Mouse (Mus musculus) testis, postnatal 14 days (tissue): ENCODE measurements around the gene Fam210b.
"Not testable (repeated sequence)": the region's sequence is repeated elsewhere in the genome, so short reads cannot be mapped to it uniquely, and the experiment has no call there.

Source experiments
- DNase-seq: peaks from one replicate; pipeline ENCODE4 v3.0.0; 2021; ENCODE audit warnings: low spot score

Gene Fam210b

DNA sequence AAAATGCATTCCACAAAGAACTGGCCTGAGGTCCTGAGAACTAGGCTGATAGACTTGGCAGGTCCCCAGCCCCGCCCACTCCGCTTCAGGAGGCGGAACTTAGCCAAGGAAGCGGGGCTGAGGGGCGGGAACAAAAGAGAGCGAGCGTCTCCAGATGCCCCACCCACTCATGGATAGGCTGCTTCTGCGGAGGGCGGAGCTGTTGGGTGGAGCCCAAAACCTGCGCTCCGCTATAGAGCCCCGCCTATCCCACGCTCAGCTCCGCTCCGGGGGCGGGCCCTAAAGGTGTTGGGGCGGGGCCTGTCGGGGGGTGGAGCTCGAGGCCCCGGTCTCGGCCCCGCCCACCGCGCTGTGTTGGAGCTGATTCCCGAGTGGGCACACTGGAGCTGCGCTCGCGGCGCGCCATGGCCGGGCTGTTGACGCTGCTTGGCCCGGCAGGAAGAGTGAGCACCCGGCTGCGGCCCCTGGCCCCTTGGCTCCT lies at the start of gene Fam210b:
Gene Fam210b, plus strand, starts transcription at position 308 of the 481 bp plus-strand sequence.
- peak; percentile 96 for DNase-seq

DNA sequence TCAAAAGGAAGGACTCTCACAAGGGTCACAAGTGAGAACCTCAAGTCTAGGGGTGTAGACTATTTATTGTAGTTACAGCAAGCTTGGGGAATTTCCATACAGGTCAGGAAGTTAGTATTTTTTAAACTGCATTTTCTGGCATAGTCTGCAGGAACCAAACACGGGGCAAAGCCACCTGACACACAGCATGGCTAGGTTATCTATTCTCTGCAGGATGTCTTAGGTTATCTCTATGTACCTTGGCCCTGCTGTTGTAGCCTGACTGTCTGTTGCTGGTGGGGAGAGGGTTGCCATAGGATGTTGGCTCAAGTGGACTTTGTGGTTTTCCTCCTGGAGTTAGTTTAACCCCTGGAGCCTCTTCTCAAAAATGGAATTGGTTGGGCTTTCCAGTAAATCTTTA lies 47.3 kb upstream of the Fam210b start:
- DNase-seq: no peak

DNA sequence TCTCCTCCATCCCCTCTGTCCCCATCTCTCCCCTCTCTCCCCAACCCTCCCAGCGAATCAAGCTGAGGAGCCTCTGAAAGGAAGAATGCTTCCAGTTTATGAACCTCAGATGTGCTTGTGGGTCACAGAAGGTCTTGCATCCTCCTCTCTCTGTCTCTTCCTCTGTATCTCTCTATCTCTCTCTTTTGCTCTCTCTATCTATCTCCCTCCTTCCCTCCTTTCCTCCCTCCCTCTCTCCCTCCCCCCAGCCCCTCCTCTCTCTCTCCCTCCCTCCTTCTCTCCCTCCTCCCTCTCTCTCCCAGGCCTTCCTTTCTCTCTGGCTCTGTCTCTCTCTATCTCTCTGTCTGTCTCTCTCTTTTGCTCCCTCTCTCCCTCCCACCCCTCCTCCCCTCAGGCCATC lies 46.8 kb upstream of the Fam210b start:
- DNase-seq: no peak

DNA sequence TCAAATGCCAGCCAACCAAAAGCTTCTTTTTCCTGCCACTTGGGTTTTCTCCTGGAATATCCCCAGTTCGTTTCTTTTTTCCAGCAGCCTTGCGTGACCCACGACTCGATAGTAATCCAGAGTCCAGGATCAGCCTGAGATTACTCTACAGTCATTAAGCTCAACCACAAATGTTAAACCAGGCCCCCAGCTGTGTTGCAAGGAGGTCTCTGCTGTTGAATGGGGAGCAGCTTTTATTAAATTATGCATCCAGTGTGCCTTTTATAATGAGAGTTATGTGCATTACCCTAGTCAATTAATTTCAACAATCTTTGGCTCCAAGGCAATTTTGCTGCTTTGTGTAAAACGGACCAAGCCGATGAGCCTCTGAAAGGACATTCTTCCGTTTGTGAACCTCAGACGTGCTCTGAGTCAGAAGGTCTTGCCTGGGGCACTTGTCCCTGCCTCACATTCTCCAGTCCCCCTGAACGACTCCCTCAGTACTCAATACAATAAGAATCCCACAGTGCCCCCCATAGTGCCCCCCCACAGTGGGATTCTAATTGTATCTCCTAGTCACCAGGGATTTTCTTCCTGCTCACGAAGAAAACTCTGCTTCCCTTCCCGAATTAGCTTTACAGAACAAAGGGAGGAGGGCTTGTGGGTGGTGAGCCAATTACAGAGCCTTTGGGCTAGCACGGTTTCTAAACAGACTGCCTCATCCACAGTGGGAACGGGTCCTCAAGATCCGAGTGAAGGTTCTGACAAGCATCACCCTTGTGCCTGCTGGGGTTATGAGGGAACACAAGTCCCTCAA lies 46.0 kb upstream of the Fam210b start:
- no peak for DNase-seq

DNA sequence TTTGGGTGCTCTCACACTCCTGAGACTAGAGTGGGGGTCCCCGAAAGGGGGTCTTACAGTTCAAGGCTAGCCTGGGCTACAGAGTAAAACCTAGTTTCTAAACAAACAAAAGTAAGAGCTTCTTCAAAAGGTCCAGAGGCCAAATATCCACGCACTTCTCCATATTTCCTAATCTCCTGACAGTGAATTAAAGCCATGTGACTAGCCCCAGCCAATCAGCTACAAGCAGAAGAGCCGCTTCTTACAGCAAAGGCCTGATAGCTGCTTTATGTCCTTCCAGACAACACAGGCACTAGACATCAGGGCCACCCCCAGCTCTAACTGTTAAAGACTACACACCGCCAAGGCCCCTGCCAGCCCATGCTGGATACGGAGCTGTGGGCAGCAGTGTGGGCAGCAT lies 43.0 kb upstream of the Fam210b start:
- no peak for DNase-seq

DNA sequence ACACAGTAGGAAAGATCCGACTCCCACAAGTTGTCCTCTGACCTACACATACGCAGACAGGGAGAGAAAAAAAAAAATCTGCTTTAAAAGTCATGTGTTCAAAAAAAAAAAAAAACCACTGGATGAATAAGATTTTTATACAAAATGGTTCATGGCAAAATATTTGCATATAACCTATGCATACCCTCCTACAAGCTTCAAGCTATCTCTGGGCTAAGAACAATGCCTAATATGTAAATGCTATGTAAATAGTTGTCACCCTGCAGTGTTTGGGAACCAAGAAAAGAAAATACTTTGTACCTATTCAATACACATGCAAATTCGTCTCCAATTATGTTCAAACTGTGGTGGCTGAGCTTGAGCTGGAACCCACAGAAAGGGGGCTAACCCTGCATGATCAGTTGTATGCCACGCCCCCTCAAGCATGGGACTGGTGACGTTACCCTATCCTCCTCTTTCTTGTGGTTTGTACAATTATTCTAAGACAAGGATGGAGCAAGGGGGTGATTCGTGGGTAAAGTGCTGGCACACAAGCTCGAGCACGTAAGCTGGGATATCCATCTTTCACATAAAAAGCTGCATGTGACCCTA lies 41.2 kb upstream of the Fam210b start:
- no peak for DNase-seq

DNA sequence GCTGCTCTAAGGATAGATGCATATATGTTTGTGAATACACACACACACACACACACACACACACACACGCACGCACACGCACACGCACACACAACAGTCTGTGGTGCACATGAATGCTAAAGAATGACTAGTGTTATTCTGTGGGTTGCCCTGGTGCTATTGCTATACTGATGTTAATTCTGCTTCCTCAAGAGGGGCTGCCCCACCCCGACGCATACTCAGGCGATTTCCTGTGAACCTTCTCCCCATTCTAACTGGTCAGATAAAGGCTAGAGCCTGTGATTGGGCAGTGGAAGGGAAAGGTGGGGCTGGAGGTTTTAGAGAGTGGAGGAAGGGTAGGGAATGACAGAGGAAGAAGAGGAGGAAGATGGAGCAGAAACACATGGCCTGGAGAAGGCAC lies 39.8 kb upstream of the Fam210b start:
- DNase-seq: not testable (repeated sequence)

DNA sequence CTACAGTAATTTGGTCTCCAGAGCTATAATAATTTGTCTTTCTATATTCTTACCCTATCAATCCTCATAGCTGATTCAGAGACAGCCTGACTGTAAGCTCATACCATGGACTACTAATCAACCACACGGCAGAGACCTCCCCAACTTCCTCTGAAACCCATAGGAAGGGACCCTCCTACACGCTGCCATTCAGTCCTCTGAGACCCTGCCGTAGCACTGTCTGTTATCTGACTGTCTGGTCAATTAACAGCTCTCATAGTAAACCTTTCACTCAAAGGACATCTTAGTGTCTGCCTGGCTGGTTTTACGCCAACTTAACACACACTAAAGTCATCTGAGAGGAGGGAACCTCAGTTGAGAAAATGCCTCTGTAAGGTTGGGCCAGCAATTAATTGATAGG lies 38.8 kb upstream of the Fam210b start:
- no peak for DNase-seq

DNA sequence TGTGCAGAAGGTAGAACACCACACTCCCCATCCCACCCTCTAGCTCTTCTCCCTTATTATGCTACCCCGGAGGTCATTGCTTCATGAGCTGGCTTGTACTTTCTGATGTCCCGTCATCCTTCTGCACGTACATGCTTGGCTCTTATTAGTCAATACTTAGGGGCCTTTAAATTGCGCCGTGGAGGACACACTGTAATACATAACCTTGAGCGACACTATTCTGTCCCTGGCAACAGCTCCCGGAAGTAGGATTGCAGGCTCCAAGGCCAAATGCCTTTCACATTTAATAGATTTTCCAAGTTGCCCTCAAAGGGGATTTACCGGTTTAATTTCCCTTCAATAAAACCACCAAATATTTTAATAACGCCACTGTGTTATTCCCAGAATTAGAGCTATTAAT lies 33.6 kb upstream of the Fam210b start:
- DNase-seq: no peak

DNA sequence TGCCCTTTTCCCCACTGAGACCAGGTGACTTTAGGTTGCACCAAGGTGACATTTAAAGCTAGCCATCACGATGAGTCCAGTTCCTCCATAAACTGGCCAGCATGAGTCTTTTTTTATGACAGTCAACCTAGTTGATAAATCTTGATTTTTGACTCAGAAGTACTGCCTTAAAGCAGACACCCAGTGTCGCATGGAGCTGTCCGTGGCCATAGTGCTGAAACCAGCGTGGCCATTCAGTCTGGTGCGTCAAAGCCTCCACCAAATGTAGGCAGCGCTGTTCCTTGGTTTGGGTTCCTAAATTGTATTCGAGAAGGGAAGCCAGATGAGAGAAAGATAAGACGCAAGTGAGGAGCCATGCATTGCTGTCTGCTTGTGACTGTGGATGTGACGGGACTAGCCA lies 24.5 kb upstream of the Fam210b start:
- DNase-seq: peak; percentile 33

DNA sequence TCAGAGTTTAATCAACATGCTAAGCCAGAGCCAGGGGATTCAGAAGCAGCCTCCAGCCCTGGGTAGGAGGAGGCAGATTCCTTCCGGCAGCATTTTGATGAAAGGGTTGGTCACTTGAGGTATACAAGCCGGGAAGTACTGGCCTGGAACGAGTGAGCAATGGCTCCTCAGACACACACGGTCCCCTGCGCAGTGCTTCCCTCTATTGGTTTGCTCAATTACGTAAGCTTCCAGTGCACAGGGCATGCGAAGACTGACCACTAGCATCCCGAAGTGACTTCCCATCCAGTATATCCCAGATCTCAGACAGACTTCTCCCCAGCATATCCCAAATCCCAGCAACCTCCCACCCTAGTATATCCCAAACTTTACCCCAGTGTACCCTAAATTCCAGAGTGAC lies 17.1 kb upstream of the Fam210b start:
- DNase-seq: no peak

DNA sequence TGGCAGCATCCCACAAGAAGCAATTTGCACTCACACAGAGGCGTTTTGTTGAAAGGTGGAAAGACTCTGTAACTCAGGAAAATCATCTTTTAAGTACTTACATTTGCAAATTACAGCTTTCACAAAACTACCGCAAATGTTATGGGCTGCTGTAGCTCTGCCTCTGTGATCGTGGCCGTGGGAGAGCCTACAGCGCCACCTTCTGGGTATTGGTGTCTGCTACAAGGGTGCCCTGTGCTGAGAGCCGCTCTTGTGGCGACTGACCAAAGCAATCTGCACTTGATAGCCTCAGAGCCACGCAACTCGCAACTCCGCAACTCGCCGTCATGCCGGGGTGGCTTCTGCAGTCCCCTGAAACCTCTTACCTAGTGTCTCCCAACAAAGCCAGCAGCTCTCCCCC lies 16.2 kb upstream of the Fam210b start:
- DNase-seq: no peak

DNA sequence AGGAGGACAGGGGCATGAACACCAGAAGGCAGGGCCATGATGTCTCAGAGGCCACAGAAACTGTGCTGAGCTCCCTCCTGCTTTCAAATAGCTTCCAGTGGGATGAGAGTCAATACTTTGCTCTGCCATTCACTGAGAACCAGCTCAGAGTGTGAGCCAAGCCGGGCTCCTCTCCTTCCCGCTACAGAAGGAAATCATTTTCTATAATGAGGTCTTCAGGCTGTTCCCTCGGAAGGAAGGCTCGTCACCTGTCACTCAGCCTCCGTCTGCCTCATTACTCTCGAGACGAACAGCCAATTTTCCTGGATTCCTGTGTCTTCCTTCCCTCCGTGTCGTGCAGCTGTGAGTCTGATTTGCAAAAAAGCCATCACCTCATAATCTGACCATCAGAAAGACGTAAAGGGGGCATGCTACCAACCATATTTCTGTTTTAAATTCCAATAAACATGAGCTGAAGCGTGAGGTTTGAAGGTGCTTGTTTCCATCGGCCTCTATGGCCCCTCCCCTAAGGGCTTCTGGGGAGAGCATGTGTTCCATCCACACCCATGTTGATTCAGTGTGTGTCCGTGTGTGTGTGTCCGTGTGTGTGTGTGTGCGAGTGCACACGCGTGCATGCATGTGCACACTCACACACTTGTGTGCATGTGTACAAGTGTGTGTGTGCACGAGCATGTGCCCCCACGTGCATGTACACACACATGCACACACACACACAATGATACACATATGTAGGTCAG lies 7.0 kb upstream of the Fam210b start:
- no peak for DNase-seq

DNA sequence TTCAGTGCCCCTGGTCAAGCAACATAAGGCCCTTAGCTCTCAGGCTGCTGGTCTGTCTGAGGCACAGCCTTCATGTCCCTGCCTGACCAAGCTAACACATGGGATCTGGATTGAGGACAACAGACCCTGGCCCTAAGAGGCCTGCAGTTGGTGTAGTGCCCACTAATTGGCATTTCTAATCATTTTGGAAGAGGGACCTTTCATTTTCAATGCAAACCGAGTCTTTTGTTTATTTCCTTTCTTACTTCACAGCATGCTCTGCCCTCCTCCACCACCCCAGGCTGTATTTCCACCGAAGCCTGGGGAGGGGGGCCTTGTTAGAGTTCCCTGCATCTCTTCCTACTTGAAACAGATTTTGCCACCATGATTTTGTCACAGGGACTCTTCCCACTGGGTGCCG lies 4.4 kb upstream of the Fam210b start:
- no peak for DNase-seq

DNA sequence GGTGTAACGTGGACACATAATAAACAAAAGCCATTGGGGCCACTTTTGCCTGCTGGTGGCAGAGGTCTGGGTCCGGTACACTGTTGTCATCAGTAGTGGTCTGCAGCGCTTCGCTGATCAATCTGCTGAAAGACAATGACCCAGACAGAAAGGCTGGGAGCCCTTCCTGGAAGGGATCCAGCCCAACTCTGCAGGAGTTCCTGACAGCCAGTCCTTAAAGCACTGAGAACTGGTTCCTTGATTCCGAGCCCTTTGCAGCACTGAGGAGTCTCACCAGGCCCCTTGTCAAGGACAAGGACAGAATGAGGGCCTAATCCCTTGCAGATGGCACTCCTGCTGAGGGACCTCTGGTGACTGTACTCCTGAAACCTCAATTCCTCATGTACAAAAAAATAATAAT lies 3.8 kb upstream of the Fam210b start:
- DNase-seq: no peak

DNA sequence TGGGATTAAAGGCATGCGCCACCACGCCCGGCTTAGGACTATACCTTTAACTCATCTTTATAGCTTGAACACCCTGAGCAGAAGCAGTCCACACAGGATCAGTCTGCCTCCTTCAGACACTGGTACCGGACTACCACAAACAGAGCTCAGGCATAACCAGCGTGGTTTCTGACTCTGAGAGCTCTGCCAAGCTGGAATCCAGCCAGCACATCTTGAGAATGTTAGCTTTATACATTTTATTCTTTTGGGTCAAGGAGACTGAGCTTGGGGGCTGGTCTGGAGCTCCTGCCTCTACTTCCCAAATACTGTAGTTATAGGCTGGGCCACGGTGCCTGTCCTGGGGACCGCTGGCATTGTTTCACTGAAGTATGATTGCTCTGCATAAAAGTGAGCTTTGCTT lies 1.6 kb upstream of the Fam210b start:
- DNase-seq: no peak

DNA sequence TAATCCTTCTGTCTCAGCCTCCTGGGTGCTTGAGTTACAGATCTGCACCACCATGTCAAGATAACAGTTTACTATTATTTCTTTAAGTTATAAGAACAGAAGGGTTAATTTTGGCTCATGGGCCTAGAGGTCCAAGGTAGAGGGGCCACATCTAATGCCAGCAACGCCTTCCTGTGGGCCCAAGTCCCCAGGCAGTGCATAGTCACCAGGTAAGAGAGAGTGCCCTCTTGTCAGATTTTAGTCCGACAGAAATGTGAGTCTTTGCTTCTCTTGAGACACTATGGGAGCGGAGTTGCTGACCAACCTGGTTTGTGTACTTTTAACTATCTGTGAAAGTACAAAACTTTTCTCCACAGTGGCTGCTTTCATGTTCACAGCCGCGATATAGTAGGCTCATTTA lies 696 bp upstream of the Fam210b start:
- DNase-seq: no peak

DNA sequence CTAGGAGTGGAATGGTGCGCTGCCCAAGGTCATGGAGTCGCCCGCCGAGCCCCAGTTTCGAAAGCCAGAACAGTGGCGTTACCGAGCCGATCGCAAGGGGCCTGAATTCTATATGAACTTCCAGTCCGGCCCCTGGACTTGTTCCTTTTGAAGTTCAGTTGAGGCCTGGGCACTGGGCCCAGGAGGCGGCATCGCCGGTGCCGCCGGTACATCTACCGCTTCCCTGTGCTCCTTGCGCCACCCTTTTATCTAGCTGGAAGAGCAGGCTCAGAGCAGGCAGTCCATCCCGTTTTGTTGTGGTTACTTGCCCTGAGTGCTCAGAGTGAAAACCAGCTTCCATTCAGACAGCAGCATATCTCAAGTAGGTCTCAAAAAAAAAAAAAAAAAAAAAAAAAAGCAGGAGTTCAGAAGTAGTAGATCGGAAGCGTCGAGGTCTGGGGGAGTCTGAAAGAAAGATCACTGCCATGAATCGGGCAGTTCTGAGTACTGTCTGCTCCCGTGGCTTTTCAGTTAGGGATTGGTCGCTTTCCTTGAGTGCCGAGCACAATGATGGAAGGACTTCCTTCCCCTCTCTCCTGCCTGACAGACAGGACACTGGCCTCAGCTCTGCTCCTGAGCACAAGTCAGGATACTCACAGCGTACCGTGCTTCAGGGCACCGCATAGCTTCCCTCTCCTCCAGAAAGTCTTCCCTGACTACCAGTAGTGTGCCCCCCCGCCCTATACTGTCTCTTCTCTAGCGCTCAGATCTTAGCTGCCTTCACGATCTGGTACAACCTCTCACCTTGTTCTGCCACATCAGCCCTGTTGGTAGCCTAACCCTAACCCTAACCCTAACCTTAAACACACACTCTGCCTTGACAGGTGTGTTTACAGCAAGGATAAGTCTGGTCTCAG lies 917 bp downstream of the Fam210b start:
- DNase-seq: peak; percentile 39

DNA sequence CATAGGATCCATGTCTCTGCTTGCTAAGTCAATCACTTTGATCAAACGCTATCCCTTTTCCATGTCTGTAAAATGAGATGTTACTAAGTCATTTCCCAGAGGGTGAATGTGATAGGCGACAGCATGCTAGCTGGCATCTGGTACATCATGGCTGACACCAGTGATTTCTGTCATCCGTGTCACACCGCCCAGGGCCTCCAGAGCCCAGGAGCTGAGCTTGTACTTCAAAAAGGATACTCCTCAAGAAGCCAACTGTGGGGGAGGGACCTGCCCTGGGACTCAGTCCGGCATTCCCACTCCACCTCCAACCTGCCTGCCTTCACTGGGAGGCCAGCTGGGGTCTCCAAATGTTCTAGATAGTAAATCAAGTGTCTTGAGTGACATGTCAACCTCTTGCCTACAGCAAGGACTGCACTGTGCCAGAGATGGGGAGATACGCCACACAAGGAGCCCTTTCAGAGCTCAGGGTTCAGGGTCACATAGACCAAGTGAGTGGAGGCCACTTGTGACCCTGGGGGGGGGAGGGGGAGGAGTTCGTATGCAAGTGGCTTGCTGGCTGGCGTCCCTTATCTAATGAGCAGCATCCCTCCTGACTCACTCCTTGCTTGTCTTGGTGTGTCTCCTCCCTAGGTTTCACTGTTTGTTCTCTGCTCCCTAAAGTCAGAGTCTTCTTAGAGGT lies 1.7 kb downstream of the Fam210b start:
- DNase-seq: peak; percentile 47

DNA sequence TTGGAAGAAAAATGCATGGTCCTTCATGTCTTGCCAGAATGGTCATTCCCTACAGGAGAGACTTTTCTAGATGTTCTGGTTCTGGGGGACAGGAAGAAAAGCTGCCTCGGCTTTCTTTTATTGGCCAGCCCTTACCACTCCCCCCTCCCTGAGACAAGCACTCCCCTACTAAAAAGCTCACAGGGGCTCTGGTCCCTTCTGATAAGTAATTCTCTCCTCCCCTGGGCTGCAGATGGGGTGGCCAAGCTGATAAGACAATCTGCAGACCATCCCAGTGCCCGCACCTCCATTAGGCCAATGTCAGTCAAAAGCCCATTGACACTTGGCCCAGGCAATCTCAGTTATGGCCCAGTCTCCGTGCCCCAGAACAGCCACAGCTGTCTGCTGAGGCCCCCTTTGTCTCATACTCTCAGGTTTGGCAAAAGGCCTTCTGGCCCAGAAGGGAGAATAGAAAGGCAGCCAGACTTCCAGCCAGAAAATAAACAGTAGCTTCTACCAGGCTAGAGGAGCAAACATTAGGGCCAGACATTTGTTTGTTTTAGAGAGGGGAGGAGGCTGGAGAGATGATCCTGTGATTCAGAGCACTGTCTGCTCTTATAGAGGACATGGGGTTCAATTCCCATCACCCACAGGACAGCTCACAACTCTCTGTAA lies 3.1 kb downstream of the Fam210b start:
- no peak for DNase-seq

DNA sequence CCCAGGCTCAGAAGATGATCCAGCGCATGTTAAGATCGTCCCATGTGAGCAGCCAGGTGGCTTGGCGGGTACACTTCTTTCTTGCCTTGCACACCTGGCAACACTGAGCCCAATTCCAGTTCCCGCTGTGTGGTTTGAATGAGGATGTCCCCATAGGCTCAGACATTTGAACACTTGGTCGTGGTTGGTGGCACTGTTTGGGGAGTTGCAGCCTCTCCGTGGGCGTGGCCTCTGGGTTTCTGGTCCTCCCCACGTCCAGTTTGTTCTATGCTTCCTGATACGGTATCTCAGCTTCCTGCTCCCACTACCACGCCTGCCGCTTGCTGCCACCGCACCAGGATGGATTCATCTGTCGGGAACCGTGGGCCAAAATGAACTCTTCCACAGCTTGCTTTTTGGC lies 4.4 kb downstream of the Fam210b start:
- no peak for DNase-seq
